Mouse (Mus musculus) liver, adult 2 months (tissue): ENCODE data around the gene Plod2. TPM values are rescaled to one million over a fixed set of nuclear protein-coding genes. Genes with fewer than 3 reads are reported as not detected.

Source experiments
- DNase-seq: peaks from one replicate; pipeline ENCODE4 v3.0.0-alpha.2; 2011; ENCODE audit warnings: low read depth, low spot score; ENCODE audit errors: extremely low read depth
- H3K27ac ChIP-seq: fragments of 200-500 bp; replicated peaks from 2 replicates; pipeline ENCODE4 v1.5.1; 2012; ENCODE audit warnings: low read depth, mild to moderate bottlenecking, control low read depth, inconsistent platforms, low read length; ENCODE audit not compliant: insufficient read depth
- H3K27me3 ChIP-seq: fragments of 200-500 bp; 2 replicates; pipeline ENCODE4 v1.6.1; 2012; ENCODE audit warnings: mild to moderate bottlenecking, moderate library complexity, low read length, inconsistent platforms; ENCODE audit not compliant: control insufficient read depth, insufficient read depth
- H3K36me3 ChIP-seq: fragments of 200-500 bp; 2 replicates; pipeline ENCODE4 v1.6.1; 2012; ENCODE audit warnings: low read length, inconsistent platforms; ENCODE audit not compliant: control insufficient read depth, insufficient read depth
- H3K4me1 ChIP-seq: fragments of 200-500 bp; 2 replicates; pipeline ENCODE4 v1.6.1; 2011; ENCODE audit warnings: low read length; ENCODE audit not compliant: control insufficient read depth, insufficient read depth
- H3K4me3 ChIP-seq: fragments of 200-500 bp; 2 replicates; pipeline ENCODE4 v1.5.1; 2011; ENCODE audit warnings: low read depth, mild to moderate bottlenecking, control low read depth, low read length, moderate library complexity; ENCODE audit not compliant: insufficient read depth
- H3K79me2 ChIP-seq: fragments of 200-500 bp; 2 replicates; pipeline ENCODE4 v1.6.1; 2012; ENCODE audit warnings: inconsistent platforms, mild to moderate bottlenecking, low read length, moderate library complexity; ENCODE audit not compliant: control insufficient read depth, insufficient read depth
- H3K9ac ChIP-seq: fragments of 200-500 bp; 2 replicates; pipeline ENCODE4 v1.6.1; 2012; ENCODE audit warnings: low read depth, mild to moderate bottlenecking, control low read depth, inconsistent platforms, low read length
- CTCF ChIP-seq: fragments of 200-500 bp; IDR thresholded peaks from 2 replicates; pipeline ENCODE4 v1.5.1; 2011; ENCODE audit warnings: low read depth, low read length, control low read depth
- POLR2A ChIP-seq: fragments of 200-500 bp; IDR thresholded peaks from 2 replicates; pipeline ENCODE4 v1.6.1; 2011; ENCODE audit warnings: low read length, control low read depth; ENCODE audit not compliant: insufficient read depth; ENCODE audit errors: extremely low read depth
- WGBS: fragments of 180-500 bp; shearing (Covaris S2); methylation state at CpG from one replicate; pipeline ENCODE4 v1.1.7; 2018; 5-methylcytosine and 5-hydroxymethylcytosine counted together
- polyA plus RNA-seq: library from polyadenylated mRNA; depleted of rRNA; stranded (reverse); fragments of >200 nt; gene quantifications from 2 replicates; pipeline ENCODE4 v1.2.3, GENCODE M21; 2012; rRNA removed
- total RNA-seq: library from RNA; depleted of rRNA; stranded (reverse); fragments of >200 nt; gene quantifications from 2 replicates; pipeline ENCODE4 v1.2.3, GENCODE M21; 2014; rRNA removed

The Plod2 gene
- total and polyA plus RNA-seq, 2 experiments, result 0.26 to 1.1 TPM

DNA sequence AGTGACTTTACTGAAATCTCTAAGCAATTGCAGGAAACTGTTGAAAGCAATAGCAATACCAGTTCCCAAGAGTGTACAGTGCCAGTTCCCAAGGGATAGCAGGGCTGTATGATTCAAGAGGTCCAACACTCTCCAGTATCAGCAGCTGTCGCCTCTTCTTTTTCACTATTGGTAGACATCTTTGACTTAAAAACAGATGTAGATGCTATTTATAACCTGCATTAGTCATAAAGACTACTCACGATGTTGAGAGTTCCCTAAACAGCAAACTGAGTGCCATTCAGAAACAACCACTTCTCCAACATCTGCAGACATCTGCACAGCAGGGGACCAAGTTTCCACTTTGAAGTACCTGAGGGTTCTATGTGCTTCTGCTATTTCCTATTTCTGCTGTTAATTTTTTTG is 79.9 kb downstream of the Plod2 start:
- 58% methylated on average over 2 of the region's 2 CpGs for WGBS
- no peak overlapping the region for H3K4me3 ChIP-seq
- no peaks in the 10 kb centered on the region for H3K36me3 ChIP-seq
- no peak for DNase-seq
- H3K27me3 ChIP-seq, result no peaks in the 10 kb centered on the region
- no peaks in the 10 kb centered on the region for H3K79me2 ChIP-seq
- H3K9ac ChIP-seq, result no peak overlapping the region
- H3K4me1 ChIP-seq, result no peaks in the 10 kb centered on the region
- no peak overlapping the region for H3K27ac ChIP-seq
- TF ChIP-seq CTCF (no peak), POLR2A (no peak)

DNA sequence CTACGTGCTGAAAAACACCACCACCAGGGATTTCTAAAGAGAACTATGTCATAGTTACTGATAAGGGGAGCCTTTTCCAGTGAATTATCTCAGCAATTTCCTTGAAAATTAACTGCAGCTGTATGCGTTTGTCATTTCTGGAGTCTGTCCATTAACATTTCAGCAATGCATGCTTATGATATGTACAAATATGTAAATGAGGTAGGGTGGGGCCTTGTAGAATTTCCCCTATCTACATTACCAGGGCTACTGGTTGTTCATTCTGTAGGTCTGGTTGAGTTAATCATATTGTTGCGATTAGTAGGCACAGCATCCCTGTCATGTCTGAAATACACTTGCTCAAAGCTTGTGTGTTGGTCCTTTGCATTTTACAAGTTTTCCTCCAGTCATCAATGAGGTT is 92.8 kb downstream of the Plod2 start:
- Histone ChIP-seq H3K9ac (no peak overlapping the region), H3K36me3 (no peaks in the 10 kb centered on the region), H3K4me1 (no peaks in the 10 kb centered on the region), H3K27me3 (no peaks in the 10 kb centered on the region), H3K4me3 (no peak overlapping the region), H3K79me2 (no peaks in the 10 kb centered on the region), H3K27ac (no peak overlapping the region)
- TF ChIP-seq POLR2A (no peak), CTCF (no peak)
- 74% methylated on average over 3 of the region's 3 CpGs for WGBS
- DNase-seq, result no peak

DNA sequence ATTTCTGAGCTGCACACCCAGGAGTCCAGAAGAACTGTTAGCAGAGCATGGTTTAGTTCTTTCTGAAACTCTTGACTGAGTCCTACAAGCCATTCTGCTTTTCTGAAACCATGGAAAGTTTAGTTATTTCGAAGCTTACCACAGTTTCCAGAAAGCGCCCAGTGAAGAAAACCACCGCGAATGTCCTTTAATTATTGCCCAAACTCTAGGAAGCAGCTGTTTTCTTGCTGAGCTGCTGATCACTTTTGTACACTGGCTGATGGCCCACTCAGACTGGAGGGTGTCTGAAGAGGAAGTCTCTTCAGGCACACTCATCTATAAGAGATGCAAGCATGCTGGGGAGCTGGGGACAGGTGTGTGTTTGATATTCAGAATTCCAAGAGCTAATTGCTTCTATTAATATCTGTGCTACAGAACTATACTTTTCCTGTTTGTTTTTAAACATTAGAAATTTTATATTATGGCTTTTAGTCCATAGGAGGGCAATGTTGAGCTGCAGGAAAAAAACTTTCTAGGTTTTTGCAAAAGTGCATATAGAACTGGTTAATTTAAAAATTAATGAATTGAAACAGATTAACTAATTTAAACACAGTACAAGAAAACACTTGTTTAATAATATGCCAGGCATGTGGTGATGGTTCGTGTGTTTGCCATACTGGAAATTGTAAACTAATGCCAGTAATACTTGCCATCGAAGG is 97.3 kb downstream of the Plod2 start:
- WGBS, result 78% methylated on average over 6 of the region's 6 CpGs
- Histone ChIP-seq H3K4me1 (no peaks in the 10 kb centered on the region), H3K27me3 (no peaks in the 10 kb centered on the region), H3K27ac (no peak overlapping the region), H3K36me3 (no peaks in the 10 kb centered on the region), H3K9ac (no peak overlapping the region), H3K4me3 (no peak overlapping the region), H3K79me2 (no peaks in the 10 kb centered on the region)
- DNase-seq, result no peak
- TF ChIP-seq POLR2A (no peak), CTCF (no peak)

DNA sequence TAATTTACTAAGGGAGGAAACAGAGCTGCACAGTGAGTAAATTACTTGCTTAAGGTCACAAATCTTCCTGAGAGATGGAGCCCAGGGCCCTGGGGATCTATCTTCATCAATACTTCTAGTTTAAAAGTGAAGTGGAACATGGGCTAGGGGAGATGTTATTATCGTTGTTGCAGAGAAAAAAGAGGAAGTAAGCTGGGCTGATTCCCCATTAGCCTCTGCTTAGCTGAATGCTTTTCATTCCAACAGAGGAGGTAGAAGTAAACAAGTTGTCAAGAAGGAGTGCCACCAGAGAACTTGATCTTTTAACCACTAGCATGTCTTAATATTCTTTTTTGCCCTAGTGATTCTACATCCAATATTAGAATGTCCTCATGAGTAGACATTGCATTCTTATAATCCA is 99.7 kb downstream of the Plod2 start:
- 70% methylated on average over 1 of the region's 1 CpGs for WGBS
- Histone ChIP-seq H3K4me1 (no peaks in the 10 kb centered on the region), H3K27me3 (no peaks in the 10 kb centered on the region), H3K36me3 (no peaks in the 10 kb centered on the region), H3K9ac (no peak overlapping the region), H3K27ac (no peak overlapping the region), H3K79me2 (no peaks in the 10 kb centered on the region), H3K4me3 (no peak overlapping the region)
- TF ChIP-seq CTCF, result no peak
- no peak for TF ChIP-seq POLR2A
- DNase-seq, result no peak

Other genes with a start within 250 kb of the Plod2 start
- not detected in 2 replicates for gene 1700057G04Rik, start 232.8 kb upstream of the Plod2 start, total RNA-seq
- gene 1700057G04Rik, start 232.8 kb upstream of the Plod2 start, polyA plus RNA-seq, result not detected in 2 replicates
- 2.1 and 2.6 TPM in 2 replicates for gene Plscr4, start 84.8 kb upstream of the Plod2 start, total RNA-seq
- gene Plscr4, start 84.8 kb upstream of the Plod2 start, polyA plus RNA-seq, result 0.87 and 1.6 TPM in 2 replicates